Mouse (Mus musculus) hindbrain, postnatal 0 days (tissue): Measurements from ENCODE around the gene Pcdh20. TPM values are rescaled to one million over a fixed set of nuclear protein-coding genes. Genes with fewer than 3 reads are reported as not detected.

ENCODE experiments used
- ATAC-seq: fragments of 200-750 bp; cut with Nextera tagmentation; 2 replicates; pipeline ENCODE4 v1.8.0; 2017; ENCODE audit warnings: mild to moderate bottlenecking, moderate TSS enrichment, moderate library complexity
- DNase-seq: peaks from one replicate; pipeline ENCODE4 v3.0.0-alpha.2; 2015; ENCODE audit warnings: low spot score
- H3K27ac ChIP-seq: fragments of 300-500 bp; sonication (generic); 2 replicates; pipeline ENCODE4 v1.5.1; 2014; ENCODE audit warnings: mild to moderate bottlenecking
- H3K27me3 ChIP-seq: fragments of 300-500 bp; sonication (generic); 2 replicates; pipeline ENCODE4 v1.6.1; 2014; ENCODE audit warnings: low read length, mixed read lengths; ENCODE audit not compliant: insufficient read depth
- H3K36me3 ChIP-seq: fragments of 300-500 bp; sonication (generic); 2 replicates; pipeline ENCODE4 v1.6.1; 2014; ENCODE audit warnings: low read length, mixed read lengths; ENCODE audit not compliant: insufficient read depth
- H3K4me1 ChIP-seq: fragments of 300-500 bp; sonication (generic); 2 replicates; pipeline ENCODE4 v1.6.1; 2014; ENCODE audit warnings: antibody characterized with exemption, low read length, mixed read lengths; ENCODE audit not compliant: insufficient read depth
- H3K4me2 ChIP-seq: fragments of 300-500 bp; sonication (generic); 2 replicates; pipeline ENCODE4 v1.6.1; 2014; ENCODE audit warnings: low read depth, mild to moderate bottlenecking, low read length, moderate library complexity, mixed read lengths
- H3K4me3 ChIP-seq: fragments of 300-500 bp; sonication (generic); 2 replicates; pipeline ENCODE4 v1.5.1; 2014; ENCODE audit warnings: low read length
- H3K9ac ChIP-seq: fragments of 300-500 bp; sonication (generic); replicated peaks from 2 replicates; pipeline ENCODE4 v1.6.1; 2014; ENCODE audit warnings: mild to moderate bottlenecking, low read length, moderate library complexity, mixed read lengths
- H3K9me3 ChIP-seq: fragments of 300-500 bp; sonication (generic); 2 replicates; pipeline ENCODE4 v1.6.1; 2016; ENCODE audit warnings: low read length, mixed read lengths
- CTCF ChIP-seq: IDR thresholded peaks from 2 replicates; pipeline ENCODE4 v1.5.1; 2016; ENCODE audit warnings: antibody characterized with exemption, control low read depth, low read depth
- WGBS: fragments of 180-500 bp; shearing (Covaris S2); extraction: QIAGEN DNeasy Blood & Tissue Kit; methylation state at CpG from one replicate; pipeline ENCODE4 v1.1.7; 2014; 5-methylcytosine and 5-hydroxymethylcytosine counted together
- polyA plus RNA-seq: library from polyadenylated mRNA; unstranded; fragments of >200 nt; fragmentation: Nextera tagmentation; extraction: Ambion mirVana; gene quantifications from 2 replicates; pipeline ENCODE4 v1.2.1, GENCODE M21; 2015
- total RNA-seq: library from RNA; depleted of rRNA; stranded (reverse); fragments of >200 nt; gene quantifications from 2 replicates; pipeline ENCODE4 v1.2.3, GENCODE M21; 2014; rRNA removed

The Pcdh20 gene
- 10.5 and 12.1 TPM in 2 replicates for total RNA-seq
- polyA plus RNA-seq = 4.8 and 5.1 TPM in 2 replicates

- Histone ChIP-seq H3K36me3 (no peaks in the 10 kb centered on the region), H3K9me3 (no peaks in the 10 kb centered on the region), H3K4me1 (peaks cover 5% of the 10 kb centered on the region; the same call in 1 of the 2 replicates), H3K4me3 (peak within 1 kb of the TSS; percentile 59), H3K4me2 (peak within 1 kb of the TSS; percentile 96), H3K27ac (no peak within 1 kb of the TSS), H3K9ac (peak within 1 kb of the TSS; percentile 53), H3K27me3 (no peaks in the 10 kb centered on the region)
- DNase-seq (peak; percentile 65), ATAC-seq (peak; percentile 80)
- TF ChIP-seq CTCF = no peak
- WGBS = under 1% methylated on average over 29 of the region's 29 CpGs
These were observed at the start of gene Pcdh20 for GRCm38 (mm10) chr14:88470495-88471434. TSS of gene Pcdh20 (minus strand) at chr14:88471396.

- Histone ChIP-seq H3K9ac (no peak overlapping the region), H3K27ac (no peak overlapping the region), H3K4me3 (no peak overlapping the region), H3K36me3 (no peaks in the 10 kb centered on the region), H3K4me1 (no peaks in the 10 kb centered on the region), H3K9me3 (no peaks in the 10 kb centered on the region), H3K27me3 (no peaks in the 10 kb centered on the region), H3K4me2 (no peak overlapping the region)
- WGBS = 47% methylated on average over 3 of the region's 3 CpGs
- ATAC-seq (0 out of 2 replicates have a peak, but pooled peaks have one; percentile 40), DNase-seq (peak; percentile 65)
- TF ChIP-seq CTCF = peak; percentile 74
These were observed 8.7 kb upstream of the Pcdh20 start for GRCm38 (mm10) chr14:88479909-88480308.

- Histone ChIP-seq H3K27me3 (no peaks in the 10 kb centered on the region), H3K9me3 (no peaks in the 10 kb centered on the region), H3K4me2 (peak overlapping the region; percentile 96), H3K4me1 (peaks cover 5% of the 10 kb centered on the region; the same call in 1 of the 2 replicates), H3K36me3 (no peaks in the 10 kb centered on the region), H3K27ac (no peak overlapping the region), H3K9ac (peak overlapping the region; percentile 53; the same call in 1 of the 2 replicates), H3K4me3 (peak overlapping the region; percentile 59)
- 2% methylated on average over 9 of the region's 9 CpGs for WGBS
- TF ChIP-seq CTCF = no peak
- peak; percentile 13 for DNase-seq
- ATAC-seq = no peak
These were observed 1.2 kb downstream of the Pcdh20 start for GRCm38 (mm10) chr14:88469956-88470355.

- Histone ChIP-seq H3K9ac (peak overlapping the region; percentile 40; the same call in 1 of the 2 replicates), H3K27me3 (no peaks in the 10 kb centered on the region), H3K27ac (no peak overlapping the region), H3K36me3 (no peaks in the 10 kb centered on the region), H3K9me3 (no peaks in the 10 kb centered on the region), H3K4me2 (peak overlapping the region; percentile 96), H3K4me3 (peak overlapping the region; percentile 59), H3K4me1 (peaks cover 5% of the 10 kb centered on the region; the same call in 1 of the 2 replicates)
- WGBS = 2% methylated on average over 18 of the region's 18 CpGs
- no peak for TF ChIP-seq CTCF
- peak; percentile 46 for DNase-seq
- peak; percentile 66 for ATAC-seq
These were observed 1.8 kb downstream of the Pcdh20 start for GRCm38 (mm10) chr14:88469361-88469760.

DNA sequence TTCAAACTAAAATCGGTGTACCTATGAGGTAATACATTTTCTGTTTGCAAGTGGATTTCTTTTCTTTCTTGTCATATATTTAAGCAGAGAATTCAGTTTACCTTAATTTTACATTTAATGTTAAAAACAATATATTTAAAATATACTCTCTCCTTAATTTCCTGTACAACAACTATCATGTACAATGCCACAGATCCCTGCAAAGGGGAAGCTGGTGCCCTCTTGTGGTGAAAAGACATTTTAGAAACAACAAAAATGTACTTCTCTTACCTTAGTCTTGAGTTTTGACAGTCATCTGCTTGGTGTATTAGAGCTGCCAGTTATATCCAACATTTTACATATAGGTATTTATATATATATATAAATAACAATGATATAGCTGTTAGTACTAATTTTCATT, 4.8 kb downstream of the Pcdh20 start:
- ATAC-seq = no peak

DNA sequence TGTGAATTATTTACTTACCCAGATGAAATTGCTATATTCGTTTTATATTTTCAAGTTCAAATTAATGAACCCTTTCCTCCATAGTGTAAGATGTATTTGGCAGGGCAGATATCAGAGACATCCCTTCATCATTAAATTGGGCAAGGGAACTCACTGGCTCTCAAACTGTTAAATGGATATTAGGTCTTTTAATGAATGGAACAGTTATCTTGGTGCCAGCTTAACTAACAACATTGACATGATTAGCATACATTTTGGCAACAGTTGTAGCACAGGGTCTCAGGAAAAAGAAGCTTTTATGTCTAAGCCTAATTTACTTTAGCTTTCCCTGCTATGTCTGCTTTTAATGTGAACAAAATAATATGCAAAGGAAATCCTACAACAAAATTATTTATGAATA, 6.8 kb downstream of the Pcdh20 start:
- H3K4me2 ChIP-seq = 0 out of 2 replicates have a peak overlapping the region, but pooled peaks have one; percentile 2
- no peak overlapping the region for H3K27ac ChIP-seq
- H3K36me3 ChIP-seq = no peaks in the 10 kb centered on the region
- no peaks in the 10 kb centered on the region for H3K4me1 ChIP-seq
- no peak overlapping the region for H3K9ac ChIP-seq
- WGBS = 58% methylated on average over 1 of the region's 1 CpGs
- ATAC-seq (peak; percentile 70), DNase-seq (peak; percentile 35)
- no peaks in the 10 kb centered on the region for H3K9me3 ChIP-seq
- no peak overlapping the region for H3K4me3 ChIP-seq
- no peaks in the 10 kb centered on the region for H3K27me3 ChIP-seq
- no peak for TF ChIP-seq CTCF

More for the DNA sequence above, 4.8 kb downstream of the Pcdh20 start:
- no peaks in the 10 kb centered on the region for H3K9me3 ChIP-seq
- H3K4me2 ChIP-seq = peak overlapping the region; percentile 38
- peak; percentile 78 for TF ChIP-seq CTCF
- peak; percentile 85 for DNase-seq
- 92% methylated on average over 1 of the region's 1 CpGs for WGBS
- H3K36me3 ChIP-seq = no peaks in the 10 kb centered on the region
- H3K4me3 ChIP-seq = no peak overlapping the region
- H3K4me1 ChIP-seq = peaks cover 5% of the 10 kb centered on the region; the same call in 1 of the 2 replicates
- no peaks in the 10 kb centered on the region for H3K27me3 ChIP-seq
- H3K9ac ChIP-seq = no peak overlapping the region
- no peak overlapping the region for H3K27ac ChIP-seq
